Mouse (Mus musculus) A20 (cell line): Measurements from ENCODE around the gene Tex264.
A peak's percentile ranks its signal among the peaks of the same experiment; 100 is the strongest.

Experiments
- DNase-seq: peaks from one replicate; pipeline ENCODE4 v3.0.0-alpha.2; 2011; ENCODE audit warnings: low read depth, low spot score

Tex264 gene

GRCm38 (mm10) chr9:106685249-106686101 lies at the start of gene Tex264:
Gene Tex264, minus strand, starts transcription at chr9:106685927.
- peak; percentile 82 for DNase-seq

- no peak for DNase-seq
These were observed 48.0 kb upstream of the Tex264 start for GRCm38 (mm10) chr9:106733690-106734089.

- no peak for DNase-seq
These were observed 43.7 kb upstream of the Tex264 start for GRCm38 (mm10) chr9:106729416-106729815.

- DNase-seq = no peak
These were observed 41.2 kb upstream of the Tex264 start for GRCm38 (mm10) chr9:106726891-106727290.

- no peak for DNase-seq
These were observed 39.7 kb upstream of the Tex264 start for GRCm38 (mm10) chr9:106725435-106725834.

GRCm38 (mm10) chr9:106724864-106725263 lies 39.1 kb upstream of the Tex264 start:
- no peak for DNase-seq

- no peak for DNase-seq
These were observed 31.0 kb upstream of the Tex264 start for GRCm38 (mm10) chr9:106716729-106717128.

GRCm38 (mm10) chr9:106716232-106716631 lies 30.5 kb upstream of the Tex264 start:
- no peak for DNase-seq

GRCm38 (mm10) chr9:106712470-106712869 lies 26.7 kb upstream of the Tex264 start:
- DNase-seq = no peak

GRCm38 (mm10) chr9:106692973-106693481 lies 7.3 kb upstream of the Tex264 start:
- no peak for DNase-seq

GRCm38 (mm10) chr9:106688834-106689233 lies 3.1 kb upstream of the Tex264 start:
- no peak for DNase-seq

- DNase-seq = peak; percentile 76
These were observed 1.4 kb upstream of the Tex264 start for GRCm38 (mm10) chr9:106686983-106687650.

- no peak for DNase-seq
These were observed 844 bp downstream of the Tex264 start for GRCm38 (mm10) chr9:106684918-106685248.

- DNase-seq = no peak
These were observed 1.4 kb downstream of the Tex264 start for GRCm38 (mm10) chr9:106684093-106684872.

- no peak for DNase-seq
These were observed 4.7 kb downstream of the Tex264 start for GRCm38 (mm10) chr9:106681026-106681425.

GRCm38 (mm10) chr9:106678242-106678641 lies 7.5 kb downstream of the Tex264 start:
- DNase-seq = no peak

- no peak for DNase-seq
These were observed 8.0 kb downstream of the Tex264 start for GRCm38 (mm10) chr9:106677702-106678101.

GRCm38 (mm10) chr9:106676571-106676970 lies 9.2 kb downstream of the Tex264 start:
- DNase-seq = no peak

GRCm38 (mm10) chr9:106675965-106676364 lies 9.8 kb downstream of the Tex264 start:
- no peak for DNase-seq

- peak; percentile 78 for DNase-seq
These were observed 10.2 kb downstream of the Tex264 start for GRCm38 (mm10) chr9:106675480-106675879.

GRCm38 (mm10) chr9:106673860-106674259 lies 11.9 kb downstream of the Tex264 start:
- DNase-seq = no peak

- no peak for DNase-seq
These were observed 20.9 kb downstream of the Tex264 start for GRCm38 (mm10) chr9:106664856-106665255.
